In the genomic region with DNA sequence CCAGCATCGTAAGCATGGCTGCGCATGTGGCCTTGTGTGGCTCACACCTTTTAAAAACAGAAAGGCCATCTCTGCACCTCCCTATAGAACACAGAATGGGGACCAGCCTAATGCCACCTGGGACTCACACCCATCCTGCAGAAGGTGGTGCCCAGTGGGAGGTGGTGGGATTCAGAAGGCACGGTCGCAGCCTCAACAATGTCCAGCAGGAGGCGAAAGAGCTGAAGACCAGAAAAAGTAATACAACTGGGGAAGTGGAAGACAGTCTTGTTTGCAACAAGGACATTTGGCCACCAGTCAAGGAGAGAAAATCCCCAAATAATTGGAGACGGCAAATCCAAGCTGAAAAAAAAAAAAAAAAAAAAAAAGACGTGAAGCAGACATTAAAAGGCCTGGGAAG, we compare ENCODE assay signal across 10 mouse cellular contexts. TPM values are rescaled to one million over a fixed set of nuclear protein-coding genes. Genes with fewer than 3 reads are reported as not detected.
DNase-seq lines count a peak whose midpoint lies in the region; ATAC-seq and TF ChIP-seq lines count a peak whose summit lies in the region.
"Had no signal": no experiment of that assay in that cellular context is flagged by ENCODE, and none has a peak within 500 bp of the region (broad histone marks: within the 10 kb centered on the region; RNA-seq: fewer than 3 reads in every experiment).

No protein-coding gene starts in this region.

- H3K9ac ChIP-seq in heart, postnatal 0 days (replicated peaks; ENCODE audit: low read depth, low read length) = no peak overlapping the region
- no peak overlapping the region for H3K9ac ChIP-seq in liver, postnatal 0 days (replicated peaks)
- H3K9ac ChIP-seq in liver, embryonic 11.5 days (ENCODE audit: low read depth, low read length) = no peak overlapping the region

- 68% methylated on average over 7 of the region's 7 CpGs for WGBS in heart, postnatal 0 days
- WGBS in liver, postnatal 0 days (ENCODE audit: insufficient replicate concordance) = 81% methylated on average over 7 of the region's 7 CpGs
- 78% methylated on average over 7 of the region's 7 CpGs for WGBS in liver, embryonic 11.5 days

- no peaks in the 10 kb centered on the region for H3K27me3 ChIP-seq in heart, postnatal 0 days (ENCODE audit: control insufficient read depth, insufficient read depth, low read length)
- no peaks in the 10 kb centered on the region for H3K27me3 ChIP-seq in liver, postnatal 0 days (ENCODE audit: insufficient read depth, low read length)
- H3K27me3 ChIP-seq in liver, embryonic 11.5 days (replicated peaks; ENCODE audit: control insufficient read depth, insufficient read depth, low read length) = no peaks in the 10 kb centered on the region
- H3K27me3 ChIP-seq: megakaryocyte, embryonic 14.5 days had no signal

- no peak overlapping the region for H3K27ac ChIP-seq in heart, postnatal 0 days (ENCODE audit: low read depth)
- H3K27ac ChIP-seq in liver, postnatal 0 days (ENCODE audit: low read depth) = no peak overlapping the region
- no peak overlapping the region for H3K27ac ChIP-seq in liver, embryonic 11.5 days (ENCODE audit: low read depth, low read length)

- TF ChIP-seq CTCF in heart, postnatal 0 days (IDR thresholded peaks at IDR 0.05; ENCODE audit: low read depth) = peak; percentile 51
- peak; percentile 55 for TF ChIP-seq CTCF in liver, postnatal 0 days (IDR thresholded peaks at IDR 0.05; ENCODE audit: low read depth)

- no peak overlapping the region for H3K4me2 ChIP-seq in heart, postnatal 0 days (ENCODE audit: low read depth, low read length)
- no peak overlapping the region for H3K4me2 ChIP-seq in liver, postnatal 0 days (ENCODE audit: low read depth, low read length)
- no peak overlapping the region for H3K4me2 ChIP-seq in liver, embryonic 11.5 days

- ATAC-seq in heart, postnatal 0 days (ENCODE audit: insufficient read depth, low read depth) = no peak; the same call in 1 of the 2 replicates
- ATAC-seq in liver, postnatal 0 days = no peak
- ATAC-seq in liver, embryonic 11.5 days (replicated peaks; ENCODE audit: low FRiP score) = no peak

- H3K9me3 ChIP-seq in heart, postnatal 0 days (replicated peaks; ENCODE audit: control insufficient read depth, low read length) = no peaks in the 10 kb centered on the region
- no peaks in the 10 kb centered on the region for H3K9me3 ChIP-seq in liver, postnatal 0 days (ENCODE audit: low read length)
- H3K9me3 ChIP-seq in liver, embryonic 11.5 days (ENCODE audit: control insufficient read depth, low read length) = no peaks in the 10 kb centered on the region

- no peak for TF ChIP-seq EP300 in heart, postnatal 0 days (IDR thresholded peaks at IDR 0.05; ENCODE audit: low read depth)
- TF ChIP-seq EP300 in liver, postnatal 0 days (IDR thresholded peaks at IDR 0.05; ENCODE audit: low read depth) = no peak

- no peaks in the 10 kb centered on the region for H3K4me1 ChIP-seq in heart, postnatal 0 days (ENCODE audit: control insufficient read depth, insufficient read depth)
- H3K4me1 ChIP-seq in liver, postnatal 0 days (ENCODE audit: insufficient read depth) = no peaks in the 10 kb centered on the region
- H3K4me1 ChIP-seq in liver, embryonic 11.5 days (replicated peaks; ENCODE audit: control insufficient read depth, insufficient read depth, low read length) = no peaks in the 10 kb centered on the region
- H3K4me1 ChIP-seq: megakaryocyte, embryonic 14.5 days had no signal

- H3K4me3 ChIP-seq in heart, postnatal 0 days (ENCODE audit: low read depth, low read length) = no peak overlapping the region
- no peak overlapping the region for H3K4me3 ChIP-seq in liver, postnatal 0 days (ENCODE audit: low read depth, low read length)
- no peak overlapping the region for H3K4me3 ChIP-seq in liver, embryonic 11.5 days (ENCODE audit: low read depth, low read length)
- H3K4me3 ChIP-seq: megakaryocyte, embryonic 14.5 days had no signal

- peaks cover 78% of the 10 kb centered on the region for H3K36me3 ChIP-seq in heart, postnatal 0 days (replicated peaks; ENCODE audit: control insufficient read depth, insufficient read depth, low read length)
- no peaks in the 10 kb centered on the region for H3K36me3 ChIP-seq in liver, postnatal 0 days (replicated peaks; ENCODE audit: insufficient read depth, low read length)
- H3K36me3 ChIP-seq in liver, embryonic 11.5 days (ENCODE audit: control insufficient read depth, insufficient read depth, low read length) = no peaks in the 10 kb centered on the region

- no peak for DNase-seq in heart, postnatal 0 days (ENCODE audit: low spot score)
- no peak for DNase-seq in heart, adult 9 months (ENCODE audit: low spot score in 2 of 2)
- peak; percentile 31 for DNase-seq in liver, postnatal 0 days
- DNase-seq in liver, embryonic 11.5 days (ENCODE audit: low spot score) = no peak
- peak; percentile 29 for DNase-seq in NIH3T3 (ENCODE audit: low read depth)
- peak; percentile 12 for DNase-seq in lung, postnatal 14 days
- DNase-seq in thymus, adult 18-20 months = no peak
- DNase-seq in urinary bladder, postnatal 10 days (ENCODE audit: low spot score) = no peak
- DNase-seq: right cerebral cortex, postnatal 14 days had no signal

RNA-seq across cellular contexts. Expression of a gene that starts 35.8 kb away (rescaled TPM):
- total RNA-seq in heart, postnatal 0 days (2014; rRNA removed; ENCODE audit: low replicate concordance) = 836 and 965 TPM in 2 replicates
- 809 and 872 TPM in 2 replicates for polyA plus RNA-seq in heart, postnatal 0 days (2015; fragmentation: Nextera tagmentation; extraction: Ambion mirVana)
- polyA plus RNA-seq in liver, postnatal 0 days (2015; fragmentation: Nextera tagmentation; extraction: Ambion mirVana) = 0.66 and 3.9 TPM in 2 replicates
- polyA plus RNA-seq in liver, embryonic 11.5 days (2014; fragmentation: Nextera tagmentation; extraction: Ambion mirVana) = 0.95 and 1.2 TPM in 2 replicates

Comparison
In these comparisons a context has a peak if more than half of its experiments do, and no peak if none do; other contexts are left out.
1. DNase-seq: peak in liver, postnatal 0 days (single experiment), NIH3T3 (single experiment) and lung, postnatal 14 days (single experiment); none in heart, postnatal 0 days (single experiment), heart, adult 9 months (0 of 2), liver, embryonic 11.5 days (single experiment), thymus, adult 18-20 months (0 of 2) and urinary bladder, postnatal 10 days (single experiment).
2. RNA of a gene that starts 35.8 kb away (polyA plus RNA-seq): 809 to 872 TPM in heart, postnatal 0 days; 0.95 to 1.2 TPM in liver, embryonic 11.5 days and 0.66 to 3.9 TPM in liver, postnatal 0 days; every median in the first group is over 100 times any median in the second.